Mouse (Mus musculus) G1E (cell line): ENCODE results near the gene Tubd1.

Experiments
- CTCF ChIP-seq: IDR thresholded peaks from 2 replicates; pipeline ENCODE4 v1.5.1; 2012; ENCODE audit warnings: low read depth, low read length, inconsistent platforms, mixed read lengths
- GATA1 ChIP-seq: IDR thresholded peaks from 2 replicates; pipeline ENCODE4 v1.6.1; 2012; ENCODE audit warnings: borderline replicate concordance, low read length, inconsistent platforms, mixed read lengths
- GATA2 ChIP-seq: IDR thresholded peaks from 2 replicates; pipeline ENCODE4 v1.6.1; 2012; ENCODE audit warnings: low read depth, low read length, inconsistent platforms, borderline replicate concordance
- POLR2AphosphoS5 ChIP-seq: IDR thresholded peaks from 2 replicates; pipeline ENCODE4 v1.6.1; 2012; ENCODE audit warnings: low read depth, low read length, inconsistent platforms; ENCODE audit not compliant: insufficient replicate concordance
- TAL1 ChIP-seq: conservative IDR thresholded peaks from 2 replicates; pipeline ENCODE4 v1.6.1; 2012; ENCODE audit warnings: low read depth, low read length, inconsistent platforms, mixed read lengths

- TF ChIP-seq GATA1 (no peak), CTCF (no peak), GATA2 (no peak), TAL1 (no peak), POLR2AphosphoS5 (no peak)
These were observed 45.8 kb downstream of the Tubd1 start for GRCm38 (mm10) chr11:86590579-86590978.
